Comparison of ENCODE assay signal across 8 mouse cellular contexts in genomic region chr4:47352803-47353388, GRCm38 (mm10). TPM values are rescaled to one million over a fixed set of nuclear protein-coding genes. Genes with fewer than 3 reads are reported as not detected.
A peak's percentile ranks its signal among the peaks of the same experiment; 100 is the strongest.
DNase-seq lines count a peak whose midpoint lies in the region; ATAC-seq lines count a peak whose summit lies in the region.

Gene Tgfbr1 (plus strand): TSS chr4:47353222.

- intact Hi-C loops in gastrocnemius, postnatal 14 days (cut with DNase I; ENCODE audit: low total_unique reads): no loop called here
- intact Hi-C loops in left cerebral cortex, postnatal 10 days (cut with DNase I): loop anchor here (2.0 to 10.0 kb wide), 2 partner anchors 106 to 228 kb away; no protein-coding TSS in a partner anchor

- DNase-seq in adrenal gland, adult (ENCODE audit: inconsistent age in 2 of 2, low spot score in 1 of 2): peak; percentile 100
- peak; percentile 99 for DNase-seq in embryo, embryonic 10.5 days (ENCODE audit: low spot score)
- peak; percentile 100 for DNase-seq in gastrocnemius, postnatal 14 days
- peak; percentile 94 to 99 for DNase-seq in left cerebral cortex, postnatal 10 days (ENCODE audit: extremely low spot score in 1 of 2, low spot score in 2 of 2)
- peak; percentile 94 for DNase-seq in right cerebral cortex, postnatal 25 days
- DNase-seq in urinary bladder, postnatal 4 days (ENCODE audit: low spot score in 2 of 2): peak; percentile 99 to 100

- ATAC-seq in inflammation-experienced regulatory T-cells, adult 6 months: peak; percentile 77
- peak; percentile 91 for ATAC-seq in megakaryocyte-erythroid progenitor cell, adult 5-6 weeks (replicated peaks; ENCODE audit: low FRiP score, low TSS enrichment, poor library complexity, severe bottlenecking)

RNA-seq across cellular contexts. Expression of gene Tgfbr1, which starts in this region (rescaled TPM):
- 10 to 100 TPM; 17.7 to 18.7 TPM for total RNA-seq in gastrocnemius, postnatal 14 days (2021)
- 10 to 100 TPM; 15.9 to 38.6 (median 37.9) TPM for polyA plus RNA-seq in inflammation-experienced regulatory T-cells, adult 6 months (2017; shearing (Covaris generic))
- total RNA-seq in left cerebral cortex, postnatal 10 days (2021): 10 to 100 TPM; 22.1 to 23.2 TPM
- total RNA-seq in megakaryocyte-erythroid progenitor cell, adult 5-6 weeks (2014; fragmentation: Nextera tagmentation): 11.1 and 11.6 TPM in 2 replicates
- total RNA-seq in megakaryocyte-erythroid progenitor cell, adult 5-6 weeks (2017): 8.5 and 17.7 TPM in 2 replicates

Comparison
In these comparisons a context has a peak if more than half of its experiments do, and no peak if none do; other contexts are left out.
1. Peak in every context shown above with its lines: DNase-seq and ATAC-seq.